Mouse (Mus musculus) cerebellum, adult 9-10 months (tissue): ENCODE results near the gene Rab11a.
"Not testable (repeated sequence)": the region's sequence is repeated elsewhere in the genome, so short reads cannot be mapped to it uniquely, and the experiment has no call there.

Experiments used
- DNase-seq: peaks from one replicate; pipeline ENCODE4 v3.0.0; 2022

Rab11a gene

GRCm38 (mm10) chr9:64690771-64691170 lies 46.8 kb downstream of the Rab11a start:
- DNase-seq: peak; percentile 30

GRCm38 (mm10) chr9:64688015-64688394 lies 49.6 kb downstream of the Rab11a start:
- DNase-seq: no peak

- DNase-seq: no peak
Measured at GRCm38 (mm10) chr9:64687122-64688014, 50.2 kb downstream of the Rab11a start.

- DNase-seq: not testable (repeated sequence)
Measured at GRCm38 (mm10) chr9:64671341-64672319, 65.9 kb downstream of the Rab11a start.

- no peak for DNase-seq
Measured at GRCm38 (mm10) chr9:64668001-64668400, 69.6 kb downstream of the Rab11a start.

- no peak for DNase-seq
Measured at GRCm38 (mm10) chr9:64667513-64667912, 70.0 kb downstream of the Rab11a start.

GRCm38 (mm10) chr9:64666549-64666948 lies 71.0 kb downstream of the Rab11a start:
- DNase-seq: no peak
